9 mouse cellular contexts compared by ENCODE assay signal in the genomic region with DNA sequence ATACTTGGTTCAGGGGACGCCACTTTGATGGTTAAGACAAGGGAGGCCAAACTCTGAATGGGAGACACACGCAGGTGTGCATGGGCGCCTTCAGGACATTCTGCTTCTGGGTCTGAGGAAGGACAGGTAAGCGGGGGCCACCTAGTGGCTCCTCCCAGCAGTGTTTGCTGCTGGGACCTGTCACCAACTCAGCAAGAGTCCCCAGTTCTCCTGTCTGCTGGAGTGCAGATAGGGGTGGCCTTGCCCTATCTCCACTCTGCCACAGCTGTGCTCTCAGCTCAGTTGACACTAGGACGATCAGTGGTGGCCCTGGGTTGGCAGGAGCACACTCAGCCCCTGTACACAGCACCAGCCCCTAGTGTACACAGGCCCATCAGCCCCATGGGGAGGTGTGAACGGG. TPM values are rescaled to one million over a fixed set of nuclear protein-coding genes. Genes with fewer than 3 reads are reported as not detected.
DNase-seq lines count a peak whose midpoint lies in the region; ATAC-seq and TF ChIP-seq lines count a peak whose summit lies in the region.
"Had no signal": no experiment of that assay in that cellular context is flagged by ENCODE, and none has a peak within 500 bp of the region (broad histone marks: within the 10 kb centered on the region; RNA-seq: fewer than 3 reads in every experiment).

No protein-coding gene starts in this region.

- H3K9me3 ChIP-seq in lung, postnatal 0 days (ENCODE audit: low read length): no peaks in the 10 kb centered on the region

- TF ChIP-seq CTCF in kidney, adult 2 months (conservative IDR thresholded peaks at IDR 0.05; ENCODE audit: insufficient read depth, insufficient read length, low read depth, low read length): peak; percentile 67
- peak; percentile 64 for TF ChIP-seq CTCF in lung, postnatal 0 days (IDR thresholded peaks at IDR 0.05)

- H3K36me3 ChIP-seq in kidney, adult 2 months (ENCODE audit: control insufficient read depth, insufficient read depth, low read length): no peaks in the 10 kb centered on the region
- no peaks in the 10 kb centered on the region for H3K36me3 ChIP-seq in lung, postnatal 0 days (ENCODE audit: insufficient read depth, low read length)

- peak; percentile 28 for DNase-seq in ovary, postnatal 36 days (ENCODE audit: low spot score)
- DNase-seq in ovary, postnatal 10 days (ENCODE audit: low spot score): no peak
- DNase-seq in cerebellum, adult 18-20 months: peak; percentile 59 to 69
- peak; percentile 53 for DNase-seq in kidney, adult 2 months
- DNase-seq in lung, postnatal 0 days (ENCODE audit: low spot score): peak; percentile 50
- DNase-seq in thymus, postnatal 10 days (ENCODE audit: low spot score in 2 of 2): peak; percentile 48 to 61
- no peak for DNase-seq in left cerebral cortex, adult 11 months (ENCODE audit: low spot score)
- no peak for DNase-seq in adipocyte (ENCODE audit: low spot score)

- no peak overlapping the region for H3K4me2 ChIP-seq in lung, postnatal 0 days (replicated peaks; ENCODE audit: low read depth, low read length)

- H3K27ac ChIP-seq in kidney, adult 2 months (ENCODE audit: insufficient read depth, low read depth, low read length): no peak overlapping the region
- H3K27ac ChIP-seq in lung, postnatal 0 days (ENCODE audit: low read length): no peak overlapping the region

- no peak for TF ChIP-seq EP300 in lung, postnatal 0 days (IDR thresholded peaks at IDR 0.05)

- TF ChIP-seq POLR2A in kidney, adult 2 months (IDR thresholded peaks at IDR 0.05; ENCODE audit: low read depth, low read length): no peak

- H3K9ac ChIP-seq in lung, postnatal 0 days (replicated peaks; ENCODE audit: low read depth): no peak overlapping the region

- peaks cover 13% of the 10 kb centered on the region for H3K27me3 ChIP-seq in kidney, adult 2 months (replicated peaks; ENCODE audit: control insufficient read depth, insufficient read depth, low read length)
- peaks cover 40% of the 10 kb centered on the region for H3K27me3 ChIP-seq in lung, postnatal 0 days (replicated peaks; ENCODE audit: insufficient read depth, low read length)

- H3K4me1 ChIP-seq in kidney, adult 2 months (ENCODE audit: control insufficient read depth, insufficient read depth, low read length): no peaks in the 10 kb centered on the region
- H3K4me1 ChIP-seq in lung, postnatal 0 days (ENCODE audit: insufficient read depth, low read depth, low read length): peaks cover 10% of the 10 kb centered on the region; the same call in 1 of the 2 replicates

- ATAC-seq in lung, postnatal 0 days: peak; percentile 21; the same call in 1 of the 2 replicates

- 28% methylated on average over 6 of the region's 6 CpGs for WGBS in kidney, adult 2 months
- WGBS in lung, postnatal 0 days: 13% methylated on average over 6 of the region's 6 CpGs

- no peak overlapping the region for H3K4me3 ChIP-seq in kidney, adult 2 months (ENCODE audit: insufficient read depth, low read depth, low read length)
- no peak overlapping the region for H3K4me3 ChIP-seq in lung, postnatal 0 days (ENCODE audit: low read depth, low read length)

RNA-seq across cellular contexts. Expression of a gene that starts 2.1 kb away (rescaled TPM):
- polyA plus RNA-seq in kidney, adult 2 months (2012; rRNA removed): 0.03 and 0.05 TPM in 2 replicates
- 0.02 and 0.08 TPM in 2 replicates for polyA plus RNA-seq in lung, postnatal 0 days (2015; fragmentation: Nextera tagmentation; extraction: Ambion mirVana)

RNA-seq across cellular contexts. Expression of a gene that starts 37.5 kb away (rescaled TPM):
- polyA plus RNA-seq in kidney, adult 2 months (2012; rRNA removed): 0.05 and 0.11 TPM in 2 replicates
- polyA plus RNA-seq in lung, postnatal 0 days (2015; fragmentation: Nextera tagmentation; extraction: Ambion mirVana): 0.04 and 0.13 TPM in 2 replicates
- polyA plus RNA-seq: neural tube, embryonic 14.5 days had no signal

RNA-seq across cellular contexts. Expression of a gene that starts 39.2 kb away (rescaled TPM):
- 20.7 and 24.8 TPM in 2 replicates for polyA plus RNA-seq in kidney, adult 2 months (2012; rRNA removed)
- 2.9 and 3.4 TPM in 2 replicates for polyA plus RNA-seq in lung, postnatal 0 days (2015; fragmentation: Nextera tagmentation; extraction: Ambion mirVana)

Comparison
In these comparisons a context has a peak if more than half of its experiments do, and no peak if none do; other contexts are left out.
1. DNase-seq: peak in ovary, postnatal 36 days (single experiment), cerebellum, adult 18-20 months (2 of 2), kidney, adult 2 months (single experiment), lung, postnatal 0 days (single experiment) and thymus, postnatal 10 days (2 of 2); none in ovary, postnatal 10 days (single experiment), left cerebral cortex, adult 11 months (single experiment) and adipocyte (single experiment).